Mouse (Mus musculus) gastrocnemius, postnatal 14 days (tissue): ENCODE data around the gene Pex11b. TPM values are rescaled to one million over a fixed set of nuclear protein-coding genes. Genes with fewer than 3 reads are reported as not detected.
"Not testable (repeated sequence)": the region's sequence is repeated elsewhere in the genome, so short reads cannot be mapped to it uniquely, and the experiment has no call there.

Source experiments
- DNase-seq: peaks from one replicate; pipeline ENCODE4 v3.0.0; 2021; ENCODE audit warnings: mixed read lengths
- intact Hi-C: fragments of 180-260 bp; cut with DNase I; formaldehyde crosslinking; loops from one replicate; pipeline ENCODE4 v1.15.1; 2025; ENCODE audit warnings: low total_unique reads
- total RNA-seq, 2 experiments: library from RNA; stranded (reverse); gene quantifications; 2 replicates each; pipeline ENCODE4 v1.2.3; 2021

The Pex11b gene
- total RNA-seq, 2 experiments from 2014 or later: 22.3 to 22.4 TPM

DNA sequence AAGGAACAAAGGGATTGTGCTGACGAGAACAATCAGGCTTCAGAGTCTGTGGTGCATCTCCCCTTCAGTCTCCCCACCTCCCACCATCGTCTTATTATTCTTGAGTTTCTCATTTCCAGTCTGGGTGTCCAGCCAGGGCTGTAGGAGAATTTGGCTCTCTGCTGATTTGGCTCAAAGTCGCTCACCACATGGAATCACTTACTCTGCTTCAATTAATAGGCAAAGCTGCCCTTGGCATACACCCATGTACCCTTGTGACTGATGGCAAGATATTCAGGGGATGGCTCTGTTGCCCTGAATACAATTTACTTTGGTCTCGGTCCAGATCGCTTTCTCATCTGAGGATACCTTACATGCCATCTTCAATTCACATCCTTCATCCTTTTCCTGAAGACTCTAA is 31.9 kb upstream of the Pex11b start:
- intact Hi-C loops: no loop called here
- DNase-seq: no peak

DNA sequence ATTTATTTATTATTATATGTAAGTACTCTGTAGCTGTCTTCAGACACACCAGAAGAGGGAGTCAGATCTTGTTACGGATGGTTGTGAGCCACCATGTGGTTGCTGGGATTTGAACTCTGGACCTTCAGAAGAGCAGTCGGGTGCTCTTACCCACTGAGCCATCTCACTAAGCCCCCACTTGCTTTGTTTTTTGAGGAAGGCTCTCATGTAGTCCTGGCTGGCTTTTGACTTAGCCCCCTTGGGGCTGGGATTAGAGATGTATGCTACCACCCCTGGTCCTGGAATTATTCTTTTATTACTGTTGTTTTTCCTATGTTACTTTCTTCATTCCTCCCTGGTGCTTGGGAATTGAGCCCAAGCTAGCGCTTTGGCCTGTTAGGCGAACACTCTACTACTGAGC is 29.2 kb upstream of the Pex11b start:
- intact Hi-C loops, DNase-seq: not testable (repeated sequence)

DNA sequence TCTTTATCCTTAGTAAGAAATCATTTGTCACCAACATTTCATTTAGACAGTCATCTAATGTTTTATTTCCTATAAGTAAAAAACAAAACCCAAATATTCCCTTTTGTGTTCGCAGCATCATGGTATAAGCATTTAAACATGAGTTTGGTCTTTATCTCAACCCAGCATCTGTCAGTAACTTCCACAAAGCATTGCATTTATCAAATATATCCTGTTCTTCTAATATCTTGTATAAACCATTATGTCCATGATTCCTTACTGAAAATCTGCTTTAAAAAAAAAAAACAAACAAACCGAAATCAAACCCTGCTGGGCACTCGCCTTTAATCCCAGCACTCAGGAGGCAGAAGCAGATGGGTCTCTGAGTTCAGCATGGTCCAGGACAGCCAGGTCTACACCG is 28.6 kb upstream of the Pex11b start:
- intact Hi-C loops: no loop called here
- no peak for DNase-seq

DNA sequence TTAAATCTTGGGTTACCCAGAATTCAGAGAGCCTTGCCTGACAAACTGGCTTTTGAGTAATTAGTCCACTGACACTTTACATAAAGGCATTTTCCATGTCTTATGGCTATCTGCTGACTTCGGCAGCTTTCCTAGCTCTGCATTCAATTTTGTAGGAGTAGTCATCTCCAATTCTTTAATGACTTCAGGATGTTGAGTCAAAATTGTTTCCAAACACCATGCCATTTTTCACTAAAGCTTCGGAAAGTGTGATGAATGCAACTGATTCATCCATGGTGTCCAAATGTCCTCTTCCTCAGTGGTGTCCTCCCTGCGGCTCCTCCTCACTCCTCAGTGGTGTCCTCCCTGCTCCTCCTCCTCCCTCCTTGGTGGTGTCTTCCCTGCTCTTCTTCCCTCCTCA is 17.2 kb upstream of the Pex11b start:
- no peak for DNase-seq
- intact Hi-C loops: no loop called here

DNA sequence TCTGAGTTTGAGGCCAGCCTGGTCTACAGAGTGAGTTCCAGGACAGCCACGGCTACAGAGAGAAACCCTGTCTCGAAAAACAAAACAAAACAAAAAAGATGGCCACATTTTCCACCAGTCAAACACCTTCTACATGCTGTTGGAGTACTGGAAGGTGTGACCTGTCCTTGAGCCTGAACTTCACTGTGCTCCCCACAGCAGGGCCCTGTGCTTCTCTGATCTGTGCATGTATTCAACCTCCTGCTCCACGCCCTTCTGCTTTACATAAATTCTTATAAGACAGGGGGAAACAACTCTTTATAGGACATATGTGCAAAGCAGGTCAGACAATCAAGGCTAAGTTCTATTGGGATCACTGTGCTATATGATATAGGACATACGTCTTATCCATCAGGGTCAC is 12.0 kb upstream of the Pex11b start:
- no peak for DNase-seq
- intact Hi-C loops: no loop called here

DNA sequence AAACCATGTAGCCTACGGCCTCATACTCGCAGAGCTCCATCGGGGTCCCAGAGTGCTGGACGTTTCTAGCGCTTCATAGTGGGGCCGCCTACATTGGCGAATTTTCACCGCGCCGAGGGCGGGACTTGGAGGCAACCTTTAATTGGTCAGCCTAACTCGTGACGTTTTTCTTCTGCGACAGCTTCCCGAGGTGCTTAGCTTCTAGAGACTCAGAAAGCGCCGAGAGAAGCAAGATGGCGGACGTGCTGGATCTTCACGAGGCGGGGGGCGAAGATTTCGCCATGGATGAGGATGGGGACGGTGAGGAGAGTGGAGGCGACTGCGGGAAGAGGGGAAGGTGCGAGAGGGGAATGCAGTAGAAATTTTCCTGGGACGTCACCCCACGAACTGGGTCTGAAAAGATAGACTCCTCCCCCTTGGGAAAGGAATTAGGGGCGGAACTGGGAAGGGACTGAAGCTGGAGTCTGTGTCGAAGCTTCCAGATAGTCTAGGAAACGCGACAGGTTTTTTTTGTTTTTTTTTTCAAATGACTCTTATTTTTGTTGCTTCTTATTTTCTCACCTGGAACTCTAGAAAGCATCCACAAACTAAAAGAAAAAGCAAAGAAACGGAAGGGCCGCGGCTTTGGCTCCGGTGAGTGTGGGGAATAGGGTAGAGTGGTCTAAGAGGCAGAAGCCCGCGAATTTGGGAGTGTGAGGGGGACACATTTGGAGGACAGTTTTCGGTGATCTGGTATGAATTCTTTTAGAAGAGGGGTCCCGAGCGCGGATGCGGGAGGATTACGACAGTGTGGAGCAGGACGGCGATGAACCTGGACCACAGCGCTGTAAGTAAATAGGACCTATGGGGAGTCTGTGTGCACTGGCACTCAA is 5.2 kb upstream of the Pex11b start, which contains the start of gene Rbm8a:
TSS of gene Rbm8a (plus strand) at position 205 of the 872 bp plus-strand sequence.
- intact Hi-C loops: loop anchor here (5.0 kb wide), 1 partner anchor 33 kb away; the partner anchor contains the start of gene Ankrd34a
- peak; percentile 94 for DNase-seq

DNA sequence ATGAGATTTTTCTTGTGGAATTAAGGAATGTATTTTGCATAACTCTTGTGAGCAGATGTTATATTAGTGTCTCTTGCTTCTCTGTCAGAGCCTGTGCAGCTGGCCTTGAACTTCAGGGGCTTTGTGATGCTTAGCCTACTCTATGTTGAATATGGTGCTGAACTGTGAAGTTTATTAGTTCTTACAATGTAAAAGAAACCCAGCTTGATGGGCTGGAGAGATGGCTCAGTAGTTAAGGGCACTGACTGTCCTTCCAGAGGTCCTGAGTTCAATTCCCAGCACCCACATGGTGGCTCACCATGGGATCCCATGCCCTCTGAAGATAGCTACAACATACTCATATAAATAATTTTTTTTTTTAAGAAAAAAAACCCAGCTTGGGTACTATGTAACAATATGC is 3.1 kb upstream of the Pex11b start:
- intact Hi-C loops: loop anchor here (5.0 kb wide), 1 partner anchor 35 kb away; the partner anchor contains the start of gene Ankrd34a
- no peak for DNase-seq

DNA sequence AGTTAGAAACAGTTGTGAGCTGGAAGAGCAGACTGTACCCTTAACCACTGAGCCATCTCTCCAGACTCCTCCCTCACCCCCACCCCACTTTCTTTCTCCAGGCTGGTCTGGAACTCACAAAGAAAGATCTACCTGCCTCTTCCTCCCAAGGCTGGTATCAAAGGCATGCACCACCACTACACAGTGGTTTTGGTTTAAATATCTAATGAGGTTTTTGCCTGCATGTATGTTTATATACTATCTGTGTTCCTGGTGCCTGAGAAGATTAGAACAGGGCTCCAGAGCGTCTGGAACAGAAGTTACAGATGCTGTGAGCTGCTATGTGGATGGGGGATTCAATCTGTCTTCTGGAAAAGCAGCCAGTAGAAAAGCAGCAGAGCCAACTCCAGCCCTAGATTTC is 1.2 kb upstream of the Pex11b start:
- intact Hi-C loops: loop anchor here (5.0 kb wide), 1 partner anchor 37 kb away; the partner anchor contains the start of gene Ankrd34a
- no peak for DNase-seq

DNA sequence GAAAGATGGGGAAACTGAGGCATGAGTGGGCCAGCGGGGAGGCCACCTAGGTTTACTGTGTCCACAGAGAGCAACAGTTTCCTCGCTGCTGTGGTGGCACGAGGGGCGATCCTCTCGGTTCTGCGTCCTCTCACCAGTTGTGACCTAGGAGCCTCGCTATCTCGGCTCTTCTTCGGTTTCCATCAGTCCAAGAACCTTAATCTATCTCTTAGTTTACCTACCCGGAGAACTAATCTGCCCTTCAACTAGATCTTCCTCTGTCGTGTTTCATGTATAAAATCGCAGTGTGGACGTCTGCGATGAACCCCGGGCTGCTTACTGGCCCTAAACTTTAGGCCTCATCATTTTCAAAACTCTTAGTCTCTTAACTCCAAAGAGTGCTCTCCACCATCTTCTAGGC is 730 bp downstream of the Pex11b start:
- intact Hi-C loops: loop anchor here (5.0 kb wide), 1 partner anchor 49 kb away; no protein-coding TSS in a partner anchor
- no peak for DNase-seq

DNA sequence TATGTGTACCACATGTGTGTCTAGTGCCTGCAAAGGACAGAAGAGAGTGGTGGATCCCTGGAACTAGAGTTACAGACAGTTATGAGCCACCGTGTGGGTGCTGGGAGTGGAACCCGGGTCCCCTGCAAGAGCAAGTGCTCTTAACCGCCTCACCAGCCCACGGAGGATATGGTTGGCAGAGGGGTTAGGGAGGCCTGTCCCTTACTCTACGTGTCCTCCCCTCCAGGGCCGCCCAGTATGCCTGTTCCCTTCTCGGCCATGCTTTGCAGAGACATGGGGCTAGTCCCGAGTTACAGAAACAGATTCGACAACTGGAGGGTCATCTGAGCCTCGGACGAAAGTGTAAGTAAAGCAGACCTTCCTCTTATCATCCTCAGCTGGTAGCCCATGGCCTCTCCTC is 1.3 kb downstream of the Pex11b start:
- intact Hi-C loops: loop anchor here (5.0 kb wide), 1 partner anchor 49 kb away; no protein-coding TSS in a partner anchor
- no peak for DNase-seq

DNA sequence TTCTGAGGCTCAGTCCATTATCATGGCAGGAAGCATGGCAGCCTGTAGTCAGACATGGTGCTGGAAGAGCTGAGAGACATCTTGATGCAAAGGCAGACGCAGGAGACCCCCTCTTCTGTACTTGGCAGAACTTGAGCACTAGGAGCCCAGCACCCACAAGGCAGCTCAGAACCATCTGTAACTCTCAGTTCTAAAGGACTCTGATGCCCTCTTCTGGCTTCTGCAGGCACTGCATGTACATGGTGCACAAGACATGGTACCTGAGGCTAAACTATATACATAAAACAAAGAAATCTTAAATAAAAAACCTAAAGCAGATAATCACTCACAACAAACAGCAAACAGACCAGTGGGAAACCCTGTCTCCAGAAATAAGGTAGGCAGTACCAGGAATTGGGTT is 4.0 kb downstream of the Pex11b start:
- DNase-seq: peak; percentile 35
- intact Hi-C loops: loop anchor here (5.0 kb wide), 1 partner anchor 52 kb away; no protein-coding TSS in a partner anchor

DNA sequence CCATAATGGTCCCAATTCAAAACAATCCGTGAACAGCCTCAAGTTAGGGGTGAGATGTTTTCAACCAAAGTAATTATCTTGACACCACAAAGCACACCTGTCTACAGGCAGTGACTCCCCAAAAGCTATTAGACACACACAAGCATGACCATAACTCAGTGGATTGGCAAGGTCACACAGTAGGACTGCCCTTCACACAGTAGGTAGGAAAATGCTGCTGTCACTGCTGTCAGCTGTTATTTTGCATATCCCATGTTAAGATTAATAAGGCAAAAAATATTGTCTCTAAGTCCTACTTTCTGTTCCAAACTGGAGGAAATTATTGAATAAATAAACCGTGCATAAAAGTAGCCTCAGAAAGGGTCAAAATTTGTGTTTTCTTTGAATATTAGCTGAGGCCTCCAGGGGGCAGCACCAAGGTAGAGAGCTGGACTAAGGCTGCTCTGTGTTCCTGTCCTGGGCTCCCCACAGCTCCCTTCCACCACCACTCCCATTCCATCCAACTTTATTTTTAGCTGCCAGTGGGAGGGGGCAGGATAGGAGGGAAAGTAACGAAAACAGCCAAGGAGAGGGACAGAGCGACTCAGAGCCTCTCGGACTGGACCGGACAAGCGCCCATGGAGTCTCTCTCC is 10.0 kb downstream of the Pex11b start, which contains the start of gene Itga10:
TSS of gene Itga10 (plus strand) at position 567 of the 632 bp plus-strand sequence.
- intact Hi-C loops: no loop called here
- peak; percentile 55 for DNase-seq

DNA sequence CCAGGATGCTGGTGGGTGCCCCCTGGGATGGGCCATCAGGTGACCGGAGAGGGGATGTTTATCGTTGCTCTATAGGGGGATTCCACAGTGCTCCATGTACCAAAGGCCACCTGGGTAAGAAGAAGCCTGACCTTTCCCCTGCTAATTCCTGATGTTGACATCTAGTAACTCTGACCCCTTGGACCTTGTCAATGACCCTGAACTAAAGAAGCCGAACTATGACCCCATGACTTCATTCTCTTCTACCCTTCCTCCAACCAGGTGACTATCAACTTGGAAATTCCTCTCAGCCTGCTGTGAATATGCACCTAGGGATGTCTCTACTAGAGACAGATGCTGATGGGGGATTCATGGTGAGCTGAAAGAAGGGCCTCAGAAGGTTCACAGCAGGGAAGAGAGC is 12.2 kb downstream of the Pex11b start:
- intact Hi-C loops: no loop called here
- no peak for DNase-seq

DNA sequence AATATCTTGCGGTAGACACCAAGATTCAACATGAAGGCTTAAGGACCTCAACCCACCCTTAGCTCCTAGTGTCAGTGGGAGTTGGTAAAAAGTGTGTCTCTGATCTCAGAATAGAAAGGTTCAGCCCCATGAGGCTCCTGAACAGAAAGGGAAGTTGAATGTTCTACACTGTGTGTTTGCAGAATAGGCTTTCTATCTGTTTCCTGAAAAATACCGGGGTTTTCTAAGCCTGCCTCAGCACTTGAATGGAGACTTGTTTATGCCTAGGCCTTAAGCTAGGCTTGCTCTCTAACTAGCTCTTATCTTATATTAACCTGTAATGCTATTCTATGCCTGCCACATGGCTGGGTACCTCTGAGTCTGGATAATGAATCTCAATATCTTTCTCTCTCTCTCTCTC is 25.7 kb downstream of the Pex11b start:
- intact Hi-C loops: no loop called here
- no peak for DNase-seq

DNA sequence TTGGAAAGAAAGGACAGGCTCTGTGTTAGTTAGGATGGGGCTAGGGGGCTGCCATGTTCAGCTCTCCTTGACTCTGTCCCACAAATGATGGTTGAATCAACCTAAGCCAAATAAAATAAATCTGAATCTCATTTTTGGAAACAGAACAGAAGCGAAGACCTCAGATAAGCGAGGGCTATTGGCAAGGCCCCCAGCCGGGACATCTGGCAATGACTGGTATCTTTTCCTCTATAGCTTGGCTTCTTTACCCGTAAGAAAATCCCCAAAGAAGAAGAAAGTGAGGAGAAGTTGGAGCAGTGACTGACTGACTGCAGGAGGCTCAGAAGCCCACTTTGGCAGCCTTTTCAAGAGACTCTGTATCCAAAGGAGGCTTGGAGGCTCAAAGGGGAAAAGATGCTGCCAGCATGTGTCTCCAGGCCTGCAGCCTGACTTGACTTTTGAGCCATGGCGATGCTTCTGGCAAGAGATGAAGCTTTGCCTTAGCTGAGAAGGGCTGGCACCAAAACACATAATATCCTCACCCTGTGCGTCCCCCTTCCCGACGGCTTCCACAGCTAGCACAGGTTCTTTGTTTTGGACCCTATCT is 27.6 kb downstream of the Pex11b start:
- intact Hi-C loops: no loop called here
- DNase-seq: no peak

DNA sequence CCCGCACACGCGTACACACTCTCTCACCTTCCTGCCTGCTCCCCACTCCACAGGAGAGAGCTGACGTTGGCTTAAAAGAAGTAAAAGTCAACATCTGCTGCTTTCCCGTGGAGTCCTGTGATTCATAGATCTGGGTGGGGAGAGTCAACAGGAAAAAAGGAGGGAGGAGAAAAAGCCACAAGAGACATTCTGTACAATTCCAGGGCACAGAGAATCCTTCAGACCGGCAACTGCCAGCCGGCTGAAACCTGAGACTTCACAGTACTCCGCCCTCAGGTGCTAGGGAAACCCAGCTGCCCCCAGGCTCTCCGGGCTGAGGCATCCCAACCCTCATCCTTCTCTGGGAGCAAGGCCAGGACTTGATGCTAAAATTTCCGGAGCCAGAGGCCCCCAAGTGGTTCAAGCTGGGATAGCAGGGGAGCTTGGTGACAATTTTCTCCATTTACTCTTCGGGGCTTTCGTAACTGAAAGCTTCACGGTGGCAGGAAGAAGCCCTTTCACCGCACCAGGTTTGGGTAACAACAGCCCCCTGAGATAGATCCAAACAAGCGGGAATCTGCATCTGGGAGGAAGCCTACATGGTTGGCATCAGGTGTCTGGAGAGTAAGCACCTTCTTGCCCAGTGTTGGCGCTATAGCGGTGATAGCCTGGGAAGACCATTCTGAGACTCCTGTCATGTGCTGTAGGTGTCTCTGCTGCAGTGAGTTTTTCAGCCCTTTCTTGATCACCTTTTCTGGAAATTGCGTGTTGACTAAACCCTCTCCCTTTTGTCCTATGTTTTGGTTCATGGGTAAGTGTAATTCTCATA is 28.5 kb downstream of the Pex11b start:
- intact Hi-C loops: no loop called here
- peak; percentile 82 for DNase-seq

DNA sequence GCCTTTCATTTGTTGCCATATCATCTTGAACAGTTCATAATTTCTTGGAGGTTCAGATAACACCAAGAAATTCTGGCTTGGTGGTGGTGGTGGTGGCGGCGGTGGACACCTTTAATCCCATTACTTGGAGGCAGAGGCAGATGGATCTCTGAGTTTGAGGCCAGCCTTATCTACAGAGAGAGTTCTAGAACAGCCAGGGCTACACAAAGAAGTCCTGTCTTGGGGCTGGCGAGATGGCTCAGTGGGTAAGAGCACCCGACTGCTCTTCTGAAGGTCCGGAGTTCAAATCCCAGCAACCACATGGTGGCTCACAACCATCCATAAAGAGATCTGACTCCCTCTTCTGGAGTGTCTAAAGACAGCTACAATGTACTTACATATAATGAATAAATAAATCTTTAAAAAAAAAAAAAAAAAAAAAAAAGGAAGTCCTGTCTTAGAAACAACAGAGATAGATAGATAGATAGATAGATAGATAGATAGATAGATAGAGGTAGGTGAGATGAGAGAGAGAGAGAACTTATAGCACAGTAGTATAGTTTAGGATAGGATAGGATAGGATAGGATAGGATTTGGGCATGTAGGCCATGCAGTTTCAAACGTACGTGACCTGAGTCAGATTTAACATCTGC is 30.7 kb downstream of the Pex11b start:
- intact Hi-C loops, DNase-seq: not testable (repeated sequence)

DNA sequence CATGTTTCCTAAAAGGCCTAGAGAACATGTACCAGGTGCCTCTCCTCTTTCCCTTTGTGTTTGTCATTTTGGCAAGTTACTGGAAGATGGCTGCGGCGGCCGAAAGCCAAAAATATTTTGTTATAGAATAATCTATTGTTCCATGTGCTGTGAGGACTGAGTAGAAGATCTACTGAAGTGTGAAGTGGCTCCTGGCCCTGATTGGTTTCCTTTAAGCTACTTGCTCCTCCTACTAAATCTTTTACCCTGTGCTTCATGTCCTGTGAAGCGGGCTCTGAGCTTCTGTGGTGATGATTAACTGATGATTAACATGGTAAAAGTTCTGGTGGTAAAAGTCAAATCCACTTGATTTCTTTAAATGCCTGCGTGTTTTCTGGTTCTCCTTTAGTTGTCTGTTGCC is 31.7 kb downstream of the Pex11b start:
- no peak for DNase-seq
- intact Hi-C loops: no loop called here

DNA sequence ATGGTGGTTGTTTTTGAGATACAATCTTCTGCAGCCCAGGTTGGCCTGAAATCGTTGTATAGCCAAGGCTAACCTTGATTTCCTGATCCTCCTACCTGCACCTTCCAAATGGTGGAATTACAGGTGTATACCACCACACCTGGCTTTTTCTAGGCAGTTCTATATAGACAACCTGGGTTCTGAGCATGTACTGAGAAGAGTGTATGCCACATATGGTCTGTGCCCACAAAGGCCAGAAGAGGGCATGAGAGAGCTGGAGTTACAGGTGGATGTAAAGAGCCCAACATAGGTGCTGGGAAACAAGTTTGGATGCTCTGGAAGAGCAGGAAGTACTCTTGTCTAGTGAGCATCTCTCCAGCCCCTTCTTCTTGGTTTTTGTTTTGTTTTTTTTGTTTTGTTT is 32.1 kb downstream of the Pex11b start:
- DNase-seq: no peak
- intact Hi-C loops: no loop called here
